Mouse (Mus musculus) hindbrain, postnatal 0 days (tissue): ENCODE data around the gene Myl4. TPM values are rescaled to one million over a fixed set of nuclear protein-coding genes. Genes with fewer than 3 reads are reported as not detected.
A peak's percentile ranks its signal among the peaks of the same experiment; 100 is the strongest.
"Not testable (repeated sequence)": the region's sequence is repeated elsewhere in the genome, so short reads cannot be mapped to it uniquely, and the experiment has no call there.

ENCODE experiments used
- ATAC-seq: fragments of 200-750 bp; cut with Nextera tagmentation; 2 replicates; pipeline ENCODE4 v1.8.0; 2017; ENCODE audit warnings: mild to moderate bottlenecking, moderate TSS enrichment, moderate library complexity
- DNase-seq: peaks from one replicate; pipeline ENCODE4 v3.0.0-alpha.2; 2015; ENCODE audit warnings: low spot score
- H3K27ac ChIP-seq: fragments of 300-500 bp; sonication (generic); 2 replicates; pipeline ENCODE4 v1.5.1; 2014; ENCODE audit warnings: mild to moderate bottlenecking
- H3K27me3 ChIP-seq: fragments of 300-500 bp; sonication (generic); 2 replicates; pipeline ENCODE4 v1.6.1; 2014; ENCODE audit warnings: low read length, mixed read lengths; ENCODE audit not compliant: insufficient read depth
- H3K36me3 ChIP-seq: fragments of 300-500 bp; sonication (generic); 2 replicates; pipeline ENCODE4 v1.6.1; 2014; ENCODE audit warnings: low read length, mixed read lengths; ENCODE audit not compliant: insufficient read depth
- H3K4me1 ChIP-seq: fragments of 300-500 bp; sonication (generic); 2 replicates; pipeline ENCODE4 v1.6.1; 2014; ENCODE audit warnings: antibody characterized with exemption, low read length, mixed read lengths; ENCODE audit not compliant: insufficient read depth
- H3K4me2 ChIP-seq: fragments of 300-500 bp; sonication (generic); 2 replicates; pipeline ENCODE4 v1.6.1; 2014; ENCODE audit warnings: low read depth, mild to moderate bottlenecking, low read length, moderate library complexity, mixed read lengths
- H3K4me3 ChIP-seq: fragments of 300-500 bp; sonication (generic); 2 replicates; pipeline ENCODE4 v1.5.1; 2014; ENCODE audit warnings: low read length
- H3K9ac ChIP-seq: fragments of 300-500 bp; sonication (generic); replicated peaks from 2 replicates; pipeline ENCODE4 v1.6.1; 2014; ENCODE audit warnings: mild to moderate bottlenecking, low read length, moderate library complexity, mixed read lengths
- H3K9me3 ChIP-seq: fragments of 300-500 bp; sonication (generic); 2 replicates; pipeline ENCODE4 v1.6.1; 2016; ENCODE audit warnings: low read length, mixed read lengths
- CTCF ChIP-seq: IDR thresholded peaks from 2 replicates; pipeline ENCODE4 v1.5.1; 2016; ENCODE audit warnings: antibody characterized with exemption, control low read depth, low read depth
- WGBS: fragments of 180-500 bp; shearing (Covaris S2); extraction: QIAGEN DNeasy Blood & Tissue Kit; methylation state at CpG from one replicate; pipeline ENCODE4 v1.1.7; 2014; 5-methylcytosine and 5-hydroxymethylcytosine counted together
- polyA plus RNA-seq: library from polyadenylated mRNA; unstranded; fragments of >200 nt; fragmentation: Nextera tagmentation; extraction: Ambion mirVana; gene quantifications from 2 replicates; pipeline ENCODE4 v1.2.1, GENCODE M21; 2015
- total RNA-seq: library from RNA; depleted of rRNA; stranded (reverse); fragments of >200 nt; gene quantifications from 2 replicates; pipeline ENCODE4 v1.2.3, GENCODE M21; 2014

Myl4 gene
- total and polyA plus RNA-seq, 2 experiments from 2014 or later: 1.2 to 5.6 TPM

DNA sequence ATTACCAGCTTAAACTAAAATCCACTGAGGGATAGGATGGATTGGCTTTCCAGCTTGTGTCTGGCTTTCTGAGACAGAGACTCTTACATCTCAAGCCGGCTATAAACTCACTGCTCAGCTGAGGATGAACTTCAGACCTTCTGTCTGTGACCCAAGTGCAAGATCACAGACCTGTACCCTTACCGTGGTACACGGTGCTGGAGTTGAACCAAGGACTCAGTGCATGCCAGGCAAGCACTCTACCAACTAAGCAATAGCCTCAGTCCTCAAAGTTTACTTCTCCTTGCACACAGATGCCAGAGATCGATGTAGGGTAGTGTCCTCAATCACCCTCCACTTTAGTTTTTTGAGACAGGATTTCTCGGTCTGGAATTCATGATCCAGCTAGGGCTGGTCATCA, 10.7 kb upstream of the Myl4 start:
- no peaks in the 10 kb centered on the region for H3K27me3 ChIP-seq
- H3K4me1 ChIP-seq: no peaks in the 10 kb centered on the region
- no peak for ATAC-seq

DNA sequence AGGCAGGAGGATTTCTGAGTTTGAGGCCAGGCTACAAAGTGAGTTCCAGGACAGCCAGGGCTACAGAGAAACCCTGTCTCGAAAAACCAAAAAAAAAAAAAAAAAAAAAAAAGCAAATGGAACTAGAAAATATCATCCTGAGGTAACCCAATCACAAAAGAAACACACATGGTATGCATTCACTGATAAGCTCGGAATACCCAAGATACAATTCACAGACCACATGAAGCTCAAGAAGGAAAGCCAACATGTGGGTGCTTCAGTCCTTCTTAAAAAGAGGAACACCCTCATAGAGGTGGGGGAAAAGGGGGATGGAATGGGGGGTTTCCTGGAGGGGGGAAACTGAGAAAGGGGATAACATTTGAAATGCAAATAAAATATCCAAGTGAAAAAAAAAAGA, 7.1 kb upstream of the Myl4 start:
- H3K4me3 ChIP-seq, H3K4me1 ChIP-seq, ATAC-seq, H3K27me3 ChIP-seq, H3K9me3 ChIP-seq, H3K36me3 ChIP-seq, H3K27ac ChIP-seq, H3K4me2 ChIP-seq, DNase-seq, H3K9ac ChIP-seq: not testable (repeated sequence)
- WGBS: 92% methylated on average over 2 of the region's 2 CpGs

More for the DNA sequence above, 10.7 kb upstream of the Myl4 start:
- H3K36me3 ChIP-seq: peaks cover 4% of the 10 kb centered on the region; the same call in 1 of the 2 replicates
- TF ChIP-seq CTCF: no peak
- no peaks in the 10 kb centered on the region for H3K9me3 ChIP-seq
- H3K4me3 ChIP-seq: no peak overlapping the region
- no peak overlapping the region for H3K27ac ChIP-seq
- H3K9ac ChIP-seq: no peak overlapping the region
- DNase-seq: no peak
- 98% methylated on average over 5 of the region's 5 CpGs for WGBS
- no peak overlapping the region for H3K4me2 ChIP-seq

GRCm38 (mm10) chr11:104544507-104544906, 6.0 kb upstream of the Myl4 start:
- H3K27ac ChIP-seq: no peak overlapping the region
- no peak for TF ChIP-seq CTCF
- H3K4me3 ChIP-seq: no peak overlapping the region
- H3K4me2 ChIP-seq: no peak overlapping the region
- H3K9me3 ChIP-seq: no peaks in the 10 kb centered on the region
- ATAC-seq (no peak), DNase-seq (no peak)
- H3K27me3 ChIP-seq: no peaks in the 10 kb centered on the region
- no peak overlapping the region for H3K9ac ChIP-seq
- H3K4me1 ChIP-seq: peaks cover 10% of the 10 kb centered on the region; the same call in 1 of the 2 replicates
- H3K36me3 ChIP-seq: no peaks in the 10 kb centered on the region
- WGBS: 80% methylated on average over 2 of the region's 2 CpGs

DNA sequence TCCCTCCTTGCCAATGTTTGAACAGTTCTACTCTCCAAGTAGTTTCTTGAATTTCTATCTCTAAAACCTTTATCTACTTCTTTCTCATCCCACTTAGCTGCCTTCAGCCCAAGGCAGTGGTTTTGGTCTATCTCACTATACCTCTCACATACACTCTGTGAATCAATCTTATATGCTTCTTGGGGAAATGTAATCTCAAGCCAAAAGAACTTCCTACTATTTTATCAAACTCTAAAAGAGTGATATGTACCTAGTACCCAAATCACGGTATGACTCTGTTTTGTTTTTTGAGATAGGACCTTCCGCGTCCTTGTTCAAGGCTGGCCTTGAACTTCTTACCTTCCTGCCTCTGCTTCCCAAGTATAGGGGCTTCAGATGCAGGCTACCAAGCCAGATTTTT, 3.0 kb upstream of the Myl4 start:
- no peaks in the 10 kb centered on the region for H3K27me3 ChIP-seq
- no peak for DNase-seq
- WGBS: 97% methylated on average over 3 of the region's 3 CpGs
- peaks cover 10% of the 10 kb centered on the region; the same call in 1 of the 2 replicates for H3K4me1 ChIP-seq
- no peak for ATAC-seq
- no peaks in the 10 kb centered on the region for H3K36me3 ChIP-seq
- TF ChIP-seq CTCF: no peak
- H3K27ac ChIP-seq: no peak overlapping the region
- no peak overlapping the region for H3K4me2 ChIP-seq
- no peak overlapping the region for H3K9ac ChIP-seq
- no peak overlapping the region for H3K4me3 ChIP-seq
- H3K9me3 ChIP-seq: no peaks in the 10 kb centered on the region

DNA sequence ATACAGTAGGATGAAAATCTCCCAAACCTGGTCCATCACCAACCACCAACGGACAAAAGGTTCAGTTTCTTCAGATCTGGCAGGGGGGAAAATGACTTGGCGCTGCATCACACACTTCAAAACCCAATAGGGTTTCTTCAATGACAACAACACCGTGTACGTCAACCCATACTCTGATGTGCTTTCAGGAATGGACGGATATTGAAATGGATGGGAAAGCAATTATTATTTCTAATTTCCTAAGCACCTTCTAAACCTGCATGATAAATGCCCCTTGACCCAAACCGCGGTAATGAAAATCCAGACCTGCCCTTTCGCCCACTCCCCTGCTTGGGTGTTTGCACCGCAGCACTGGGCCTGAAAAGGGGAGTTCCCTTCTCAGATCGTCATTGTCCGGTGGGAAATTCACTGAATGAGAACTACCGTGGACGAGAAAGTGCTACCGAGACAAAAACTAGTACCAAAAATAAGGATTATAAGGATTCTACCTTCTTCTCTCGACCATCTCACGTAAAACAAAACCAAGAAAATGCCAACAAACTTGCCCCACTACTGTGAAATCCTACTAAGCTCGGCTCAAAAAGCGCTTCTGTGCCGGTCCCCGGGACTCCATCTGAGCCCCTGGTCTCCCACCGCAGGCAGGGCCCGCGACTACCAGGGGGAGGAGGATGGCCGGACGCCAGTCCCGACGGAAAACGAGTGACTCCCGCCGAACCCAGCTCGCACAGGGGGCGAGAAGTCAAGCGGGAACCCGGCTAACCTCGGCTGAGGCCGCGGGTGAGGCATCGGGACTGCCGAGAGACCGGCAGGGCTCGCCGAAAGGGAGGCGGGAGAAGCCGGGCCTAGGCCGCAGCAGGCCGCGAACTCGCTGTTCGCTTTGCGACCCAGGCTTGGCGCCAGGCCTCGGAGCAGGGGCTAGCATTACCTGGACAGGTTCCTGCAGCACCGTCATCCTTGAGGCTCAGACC, 741 bp upstream of the Myl4 start:
- ATAC-seq: peak; percentile 75
- peak overlapping the region; percentile 67 for H3K4me2 ChIP-seq
- no peaks in the 10 kb centered on the region for H3K36me3 ChIP-seq
- peak overlapping the region; percentile 94 for H3K27ac ChIP-seq
- H3K4me3 ChIP-seq: peak overlapping the region; percentile 96
- under 1% methylated on average over 53 of the region's 53 CpGs for WGBS
- TF ChIP-seq CTCF: no peak
- DNase-seq: peak; percentile 73
- peaks cover 10% of the 10 kb centered on the region; the same call in 1 of the 2 replicates for H3K4me1 ChIP-seq
- H3K9ac ChIP-seq: peak overlapping the region; percentile 100
- H3K27me3 ChIP-seq: no peaks in the 10 kb centered on the region
- no peaks in the 10 kb centered on the region for H3K9me3 ChIP-seq

DNA sequence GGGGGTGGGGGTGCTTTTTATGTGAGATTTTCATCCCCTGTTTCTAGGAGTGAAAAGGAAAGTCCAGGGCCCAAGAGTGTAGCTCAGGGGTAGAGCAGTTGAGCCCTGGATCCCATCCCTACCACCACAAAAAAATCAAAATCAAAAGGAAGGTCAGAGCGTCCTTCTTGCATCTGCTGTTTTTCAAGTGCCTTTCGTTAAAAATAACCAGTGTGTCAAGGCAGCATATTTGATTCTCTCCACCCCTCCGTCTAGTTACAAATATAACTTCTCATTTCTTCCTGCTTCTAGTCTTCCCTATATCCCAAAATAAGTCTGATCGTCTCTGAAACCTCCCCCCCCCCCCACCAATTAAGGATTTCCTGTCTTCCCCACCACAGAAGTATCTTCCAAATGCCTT, 7.6 kb downstream of the Myl4 start:
- TF ChIP-seq CTCF: no peak
- H3K27ac ChIP-seq: no peak overlapping the region
- H3K9ac ChIP-seq: no peak overlapping the region
- DNase-seq (no peak), ATAC-seq (no peak)
- 85% methylated on average over 4 of the region's 4 CpGs for WGBS
- no peaks in the 10 kb centered on the region for H3K36me3 ChIP-seq
- H3K4me1 ChIP-seq: no peaks in the 10 kb centered on the region
- H3K4me2 ChIP-seq: no peak overlapping the region
- no peak overlapping the region for H3K4me3 ChIP-seq
- no peaks in the 10 kb centered on the region for H3K9me3 ChIP-seq
- no peaks in the 10 kb centered on the region for H3K27me3 ChIP-seq
